Mouse (Mus musculus) neural tube, embryonic 10.5 days (tissue): ENCODE data around the gene Apob.

Source experiments
- DNase-seq: peaks from one replicate; pipeline ENCODE4 v3.0.0-alpha.2; 2017; ENCODE audit warnings: low spot score; ENCODE audit errors: extremely low spot score

Gene Apob

GRCm38 (mm10) chr12:8032359-8032755, 54.9 kb downstream of the Apob start:
- no peak for DNase-seq

DNA sequence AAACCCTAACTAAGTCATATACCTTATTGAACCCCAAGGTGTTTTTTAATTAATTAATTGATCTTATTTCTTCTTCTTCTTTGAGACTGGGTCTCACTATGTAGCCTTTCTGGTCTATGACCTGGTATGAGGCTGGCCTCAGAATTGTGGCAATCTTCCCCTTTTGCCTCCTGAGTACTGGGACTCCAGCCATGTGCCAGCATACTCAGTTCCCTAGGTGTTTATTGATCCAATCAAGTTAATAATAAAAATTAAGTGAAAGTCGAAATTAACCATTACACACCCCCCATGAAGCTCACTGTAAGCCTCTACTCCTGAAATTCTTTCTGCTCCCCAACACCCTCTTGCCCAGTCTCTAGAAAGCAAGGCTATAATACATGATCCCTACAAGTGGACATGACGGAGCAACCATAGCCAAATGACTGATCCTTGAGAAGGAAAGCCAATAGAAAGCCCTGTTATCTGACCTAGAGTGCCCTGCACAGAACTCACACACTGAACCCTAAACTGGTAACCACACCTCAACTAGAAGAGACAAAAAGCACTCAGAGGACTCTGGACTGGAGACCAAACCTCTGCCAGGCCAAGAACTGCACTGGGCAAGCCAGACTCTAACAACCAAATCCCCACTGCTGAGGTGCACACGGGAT, 60.8 kb downstream of the Apob start:
- no peak for DNase-seq

DNA sequence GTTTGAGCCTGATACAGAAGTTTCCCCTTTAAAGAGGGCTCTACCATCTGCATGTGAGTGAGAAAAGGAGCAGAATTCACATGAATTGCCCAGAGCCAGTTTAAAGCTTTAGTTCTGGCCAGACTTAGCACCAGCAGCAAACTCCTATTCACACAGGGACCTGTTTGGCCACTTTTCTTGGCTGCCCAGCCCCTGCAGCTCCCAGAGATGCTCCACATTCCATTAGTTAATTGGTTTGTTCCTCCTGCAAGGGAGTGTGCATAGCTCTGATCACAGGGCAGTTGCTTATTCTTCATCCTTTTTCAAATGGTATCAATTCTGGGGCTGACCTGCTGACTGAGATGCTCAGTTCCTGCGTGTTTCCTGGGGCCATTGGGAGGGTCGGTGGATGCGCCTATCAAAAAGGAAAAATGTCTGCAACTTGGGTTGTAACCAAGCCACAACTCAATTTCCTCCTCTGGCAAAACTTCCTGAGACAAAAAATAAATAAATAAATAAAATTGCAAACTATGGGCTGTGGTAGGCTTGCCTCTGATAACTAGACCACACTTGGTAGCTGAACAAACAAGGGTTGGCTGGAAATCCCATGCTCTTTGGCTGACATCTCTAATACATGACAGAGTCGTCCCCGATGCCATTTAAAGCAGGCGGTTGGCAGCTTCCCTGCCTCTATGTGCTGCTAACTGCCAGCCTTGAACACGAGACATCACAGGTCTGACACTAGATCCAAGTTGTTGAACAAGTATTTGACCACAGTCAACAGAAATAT, 65.4 kb downstream of the Apob start:
- no peak for DNase-seq

GRCm38 (mm10) chr12:8047046-8047445, 69.6 kb downstream of the Apob start:
- DNase-seq = no peak

DNA sequence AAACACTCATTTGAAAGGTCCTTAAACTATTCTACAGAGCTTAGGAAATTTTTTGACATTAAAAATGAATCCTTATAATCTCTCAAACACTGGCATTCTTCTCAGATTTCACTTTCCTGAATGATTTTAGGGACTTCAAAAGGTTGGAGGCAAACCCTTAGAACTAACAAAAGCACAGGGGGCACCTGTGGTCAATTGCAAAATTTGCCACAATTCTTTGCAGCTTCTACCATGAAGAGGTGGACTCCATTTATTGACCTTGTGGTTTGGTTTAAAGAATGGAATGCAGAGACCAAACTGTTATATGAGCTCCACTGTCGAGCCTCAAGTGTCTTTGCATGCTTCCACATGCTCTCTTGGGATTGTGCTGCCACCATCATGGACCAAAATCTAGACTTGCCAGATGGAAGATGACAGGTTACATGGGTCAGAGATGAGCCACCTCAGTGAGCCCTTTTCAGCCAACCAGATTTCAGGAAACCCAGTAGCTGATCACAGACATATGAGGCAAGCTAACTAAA, 70.4 kb downstream of the Apob start:
- DNase-seq = no peak

DNA sequence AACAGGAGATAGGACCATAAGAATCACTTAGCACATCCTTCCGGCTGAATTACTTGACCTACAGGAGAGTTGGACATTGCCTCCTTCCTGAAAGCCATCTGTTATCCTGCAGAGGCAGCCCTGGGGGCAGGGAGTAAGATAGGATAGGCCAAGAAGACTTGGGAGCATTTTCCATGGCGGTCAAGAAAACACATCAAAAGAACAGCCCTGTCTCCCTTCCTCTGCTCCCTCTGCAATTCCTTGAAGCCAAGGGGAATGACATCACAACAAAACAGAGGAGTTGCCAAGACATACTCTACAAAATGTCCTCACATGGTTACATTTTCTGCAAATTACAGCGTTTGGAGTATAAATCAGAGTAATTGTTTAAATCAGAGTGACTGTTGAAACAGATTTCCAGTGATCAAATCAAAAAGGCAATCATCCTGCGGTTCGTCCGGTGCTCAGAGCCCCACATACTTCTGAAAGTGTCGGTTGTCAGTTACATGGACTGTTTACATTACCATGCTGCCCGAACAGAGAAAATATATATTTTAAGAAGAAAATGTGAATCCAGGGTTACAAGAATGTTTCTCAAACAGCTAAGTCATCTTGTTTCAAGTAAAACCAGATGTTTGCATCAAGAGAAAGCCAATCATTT, 78.7 kb downstream of the Apob start:
- DNase-seq = no peak

- peak; percentile 54 for DNase-seq
Measured at GRCm38 (mm10) chr12:8059576-8059975, 82.1 kb downstream of the Apob start.

DNA sequence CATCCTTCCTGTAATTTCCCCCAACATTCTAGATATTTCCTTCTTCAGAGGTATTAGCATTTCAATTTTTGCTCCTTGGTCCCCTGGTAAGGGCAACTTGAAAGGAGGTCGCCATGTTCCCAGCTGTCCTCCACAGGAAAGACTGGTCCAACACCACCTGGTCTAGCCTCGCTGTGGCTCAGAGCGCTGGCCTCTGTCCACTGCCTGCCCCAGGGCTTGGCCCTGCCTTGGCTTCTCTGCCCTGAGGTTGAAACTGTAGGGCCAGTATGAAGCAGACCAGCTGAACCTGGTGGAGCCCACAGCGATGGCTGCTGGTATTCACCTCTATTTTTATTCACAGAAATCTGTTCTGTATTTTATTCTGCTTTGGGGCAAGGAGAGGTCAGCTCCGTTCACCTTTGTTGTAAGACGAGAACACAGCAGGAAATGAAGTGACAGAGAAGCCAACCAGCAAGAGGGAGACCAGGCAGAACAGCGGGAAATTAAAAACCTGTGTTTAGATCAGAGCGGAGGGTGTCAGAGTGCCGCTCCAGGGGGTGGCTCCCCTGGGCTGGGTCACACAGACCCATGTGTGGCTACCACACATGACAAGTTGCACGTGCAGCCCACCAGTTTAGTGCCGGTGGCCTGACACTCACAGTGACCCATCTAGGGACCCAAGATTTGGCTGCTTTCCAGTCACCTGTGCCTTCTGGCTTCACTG, 86.1 kb downstream of the Apob start:
- DNase-seq = no peak
